Mouse (Mus musculus): Measurements from ENCODE around the gene Cd52. TPM values are rescaled to one million over a fixed set of nuclear protein-coding genes. Genes with fewer than 3 reads are reported as not detected.

Cd52 gene
- polyA plus RNA-seq, 1 experiment from 2014 or later = 8.3 TPM

- H3K27ac ChIP-seq = peak overlapping the region; percentile 8; the same call in 1 of the 2 replicates
- no peak overlapping the region for H3K4me2 ChIP-seq (replicated peaks)
- peaks cover 4% of the 10 kb centered on the region for H3K4me1 ChIP-seq
These were observed 23.4 kb upstream of the Cd52 start for GRCm38 (mm10) chr4:134118126-134118800.

GRCm38 (mm10) chr4:134117012-134117411 is 22.1 kb upstream of the Cd52 start:
- Histone ChIP-seq H3K27ac (no peak overlapping the region), H3K4me3 (no peak overlapping the region), H3K9ac (no peak overlapping the region), H3K4me2 (replicated peaks) (no peak overlapping the region), H3K4me1 (peaks cover 6% of the 10 kb centered on the region), H3K36me3 (no peaks in the 10 kb centered on the region), H3K9me3 (no peaks in the 10 kb centered on the region), H3K27me3 (no peaks in the 10 kb centered on the region)
- ATAC-seq (ENCODE audit: insufficient number of reproducible peaks, insufficient read depth, low FRiP score, low TSS enrichment) = no peak
- 79% methylated on average over 8 of the region's 8 CpGs for WGBS

More at GRCm38 (mm10) chr4:134118126-134118800, 23.4 kb upstream of the Cd52 start:
- H3K4me3 ChIP-seq = no peak overlapping the region
- 64% methylated on average over 14 of the region's 14 CpGs for WGBS
- no peak for ATAC-seq (ENCODE audit: insufficient number of reproducible peaks, insufficient read depth, low FRiP score, low TSS enrichment)
- no peaks in the 10 kb centered on the region for H3K9me3 ChIP-seq
- no peak overlapping the region for H3K9ac ChIP-seq
- H3K36me3 ChIP-seq = no peaks in the 10 kb centered on the region
- no peaks in the 10 kb centered on the region for H3K27me3 ChIP-seq

- no peak for ATAC-seq (ENCODE audit: insufficient number of reproducible peaks, insufficient read depth, low FRiP score, low TSS enrichment)
- Histone ChIP-seq H3K9me3 (no peaks in the 10 kb centered on the region), H3K27me3 (no peaks in the 10 kb centered on the region), H3K4me1 (peaks cover 6% of the 10 kb centered on the region), H3K9ac (no peak overlapping the region), H3K27ac (no peak overlapping the region), H3K36me3 (no peaks in the 10 kb centered on the region), H3K4me2 (replicated peaks) (no peak overlapping the region), H3K4me3 (no peak overlapping the region)
- WGBS = 85% methylated on average over 2 of the region's 2 CpGs
These were observed 21.6 kb upstream of the Cd52 start for GRCm38 (mm10) chr4:134116501-134116900.

- Histone ChIP-seq H3K27ac (no peak overlapping the region), H3K4me1 (peaks cover 6% of the 10 kb centered on the region), H3K4me3 (no peak overlapping the region), H3K9ac (no peak overlapping the region), H3K9me3 (no peaks in the 10 kb centered on the region), H3K27me3 (no peaks in the 10 kb centered on the region), H3K4me2 (replicated peaks) (no peak overlapping the region), H3K36me3 (no peaks in the 10 kb centered on the region)
- WGBS = 84% methylated on average over 16 of the region's 16 CpGs
- ATAC-seq (ENCODE audit: insufficient number of reproducible peaks, insufficient read depth, low FRiP score, low TSS enrichment) = no peak
These were observed 20.6 kb upstream of the Cd52 start for GRCm38 (mm10) chr4:134115215-134116144.

- H3K4me1 ChIP-seq = peaks cover 6% of the 10 kb centered on the region
- H3K4me2 ChIP-seq (replicated peaks) = no peak overlapping the region
- no peak overlapping the region for H3K4me3 ChIP-seq
- ATAC-seq (ENCODE audit: insufficient number of reproducible peaks, insufficient read depth, low FRiP score, low TSS enrichment) = no peak
- H3K27me3 ChIP-seq = no peaks in the 10 kb centered on the region
- no peak overlapping the region for H3K27ac ChIP-seq
- no peaks in the 10 kb centered on the region for H3K9me3 ChIP-seq
- 80% methylated on average over 4 of the region's 4 CpGs for WGBS
- H3K9ac ChIP-seq = no peak overlapping the region
- H3K36me3 ChIP-seq = no peaks in the 10 kb centered on the region
These were observed 19.2 kb upstream of the Cd52 start for GRCm38 (mm10) chr4:134114038-134114437.

GRCm38 (mm10) chr4:134113356-134113994 is 18.6 kb upstream of the Cd52 start:
- 50% methylated on average over 10 of the region's 10 CpGs for WGBS
- Histone ChIP-seq H3K4me1 (peaks cover 6% of the 10 kb centered on the region), H3K27ac (no peak overlapping the region), H3K36me3 (no peaks in the 10 kb centered on the region), H3K27me3 (no peaks in the 10 kb centered on the region), H3K4me3 (no peak overlapping the region), H3K9ac (0 out of 2 replicates have a peak overlapping the region, but pooled peaks have one; percentile 11), H3K4me2 (replicated peaks) (no peak overlapping the region), H3K9me3 (no peaks in the 10 kb centered on the region)
- ATAC-seq (ENCODE audit: insufficient number of reproducible peaks, insufficient read depth, low FRiP score, low TSS enrichment) = no peak

GRCm38 (mm10) chr4:134112403-134112802 is 17.5 kb upstream of the Cd52 start:
- ATAC-seq (ENCODE audit: insufficient number of reproducible peaks, insufficient read depth, low FRiP score, low TSS enrichment) = no peak
- Histone ChIP-seq H3K4me2 (replicated peaks) (no peak overlapping the region), H3K4me1 (peaks cover 4% of the 10 kb centered on the region), H3K4me3 (no peak overlapping the region), H3K9ac (no peak overlapping the region), H3K36me3 (no peaks in the 10 kb centered on the region), H3K27ac (no peak overlapping the region), H3K9me3 (no peaks in the 10 kb centered on the region), H3K27me3 (no peaks in the 10 kb centered on the region)
- WGBS = 77% methylated on average over 6 of the region's 6 CpGs

GRCm38 (mm10) chr4:134110653-134111052 is 15.8 kb upstream of the Cd52 start:
- no peak for ATAC-seq (ENCODE audit: insufficient number of reproducible peaks, insufficient read depth, low FRiP score, low TSS enrichment)
- Histone ChIP-seq H3K4me3 (no peak overlapping the region), H3K4me2 (replicated peaks) (no peak overlapping the region), H3K36me3 (no peaks in the 10 kb centered on the region), H3K27ac (no peak overlapping the region), H3K9me3 (no peaks in the 10 kb centered on the region), H3K27me3 (no peaks in the 10 kb centered on the region), H3K9ac (no peak overlapping the region), H3K4me1 (peaks cover 4% of the 10 kb centered on the region)
- WGBS = 43% methylated on average over 3 of the region's 3 CpGs

- no peaks in the 10 kb centered on the region for H3K9me3 ChIP-seq
- H3K36me3 ChIP-seq = no peaks in the 10 kb centered on the region
- H3K27me3 ChIP-seq = no peaks in the 10 kb centered on the region
- H3K4me3 ChIP-seq = no peak overlapping the region
- peaks cover 2% of the 10 kb centered on the region for H3K4me1 ChIP-seq
- H3K4me2 ChIP-seq (replicated peaks) = no peak overlapping the region
- no peak overlapping the region for H3K9ac ChIP-seq
- no peak for ATAC-seq (ENCODE audit: insufficient number of reproducible peaks, insufficient read depth, low FRiP score, low TSS enrichment)
- H3K27ac ChIP-seq = no peak overlapping the region
- WGBS = 24% methylated on average over 5 of the region's 5 CpGs
These were observed 13.3 kb upstream of the Cd52 start for GRCm38 (mm10) chr4:134108196-134108595.

- Histone ChIP-seq H3K9me3 (no peaks in the 10 kb centered on the region), H3K27ac (no peak overlapping the region), H3K27me3 (no peaks in the 10 kb centered on the region), H3K4me3 (no peak overlapping the region), H3K4me1 (0 out of 2 replicates have a peak, but pooled peaks cover 2% of the 10 kb centered on the region), H3K9ac (no peak overlapping the region), H3K36me3 (no peaks in the 10 kb centered on the region), H3K4me2 (replicated peaks) (no peak overlapping the region)
- 86% methylated on average over 7 of the region's 7 CpGs for WGBS
- ATAC-seq (ENCODE audit: insufficient number of reproducible peaks, insufficient read depth, low FRiP score, low TSS enrichment) = no peak
These were observed 12.8 kb upstream of the Cd52 start for GRCm38 (mm10) chr4:134107730-134108129.

- H3K9me3 ChIP-seq = no peaks in the 10 kb centered on the region
- H3K4me2 ChIP-seq (replicated peaks) = no peak overlapping the region
- WGBS = 78% methylated on average over 7 of the region's 7 CpGs
- no peak for ATAC-seq (ENCODE audit: insufficient number of reproducible peaks, insufficient read depth, low FRiP score, low TSS enrichment)
- no peaks in the 10 kb centered on the region for H3K27me3 ChIP-seq
- H3K9ac ChIP-seq = no peak overlapping the region
- no peak overlapping the region for H3K4me3 ChIP-seq
- H3K36me3 ChIP-seq = no peaks in the 10 kb centered on the region
- H3K27ac ChIP-seq = no peak overlapping the region
- H3K4me1 ChIP-seq = 0 out of 2 replicates have a peak, but pooled peaks cover 2% of the 10 kb centered on the region
These were observed 11.2 kb upstream of the Cd52 start for GRCm38 (mm10) chr4:134106105-134106504.

All from embryonic facial prominence, embryonic 12.5 days (tissue).